Mouse (Mus musculus): ENCODE data around the gene Lag3. TPM values are rescaled to one million over a fixed set of nuclear protein-coding genes. Genes with fewer than 3 reads are reported as not detected.

The Lag3 gene
- polyA plus RNA-seq, 1 experiment from 2014 or later: 1.1 TPM

- ATAC-seq (replicated peaks; ENCODE audit: extremely low read depth, insufficient read depth, low FRiP score): peak; percentile 58
- Histone ChIP-seq H3K27ac (ENCODE audit: low read length) (peak overlapping the region; percentile 100), H3K27me3 (ENCODE audit: control insufficient read depth, insufficient read depth, low read length) (no peaks in the 10 kb centered on the region), H3K4me3 (ENCODE audit: low read length) (peak overlapping the region; percentile 92), H3K9me3 (replicated peaks; ENCODE audit: control insufficient read depth, low read length) (no peaks in the 10 kb centered on the region), H3K4me1 (ENCODE audit: control insufficient read depth, insufficient read depth, low read length) (peaks cover 51% of the 10 kb centered on the region), H3K4me2 (ENCODE audit: low read depth, low read length) (peak overlapping the region; percentile 98), H3K36me3 (ENCODE audit: control insufficient read depth, insufficient read depth) (peaks cover 22% of the 10 kb centered on the region), H3K9ac (ENCODE audit: low read length) (peak overlapping the region; percentile 100)
- WGBS: under 1% methylated on average over 51 of the region's 67 CpGs
These were observed 5.4 kb upstream of the Lag3 start for GRCm38 (mm10) chr6:124916695-124917517.

DNA sequence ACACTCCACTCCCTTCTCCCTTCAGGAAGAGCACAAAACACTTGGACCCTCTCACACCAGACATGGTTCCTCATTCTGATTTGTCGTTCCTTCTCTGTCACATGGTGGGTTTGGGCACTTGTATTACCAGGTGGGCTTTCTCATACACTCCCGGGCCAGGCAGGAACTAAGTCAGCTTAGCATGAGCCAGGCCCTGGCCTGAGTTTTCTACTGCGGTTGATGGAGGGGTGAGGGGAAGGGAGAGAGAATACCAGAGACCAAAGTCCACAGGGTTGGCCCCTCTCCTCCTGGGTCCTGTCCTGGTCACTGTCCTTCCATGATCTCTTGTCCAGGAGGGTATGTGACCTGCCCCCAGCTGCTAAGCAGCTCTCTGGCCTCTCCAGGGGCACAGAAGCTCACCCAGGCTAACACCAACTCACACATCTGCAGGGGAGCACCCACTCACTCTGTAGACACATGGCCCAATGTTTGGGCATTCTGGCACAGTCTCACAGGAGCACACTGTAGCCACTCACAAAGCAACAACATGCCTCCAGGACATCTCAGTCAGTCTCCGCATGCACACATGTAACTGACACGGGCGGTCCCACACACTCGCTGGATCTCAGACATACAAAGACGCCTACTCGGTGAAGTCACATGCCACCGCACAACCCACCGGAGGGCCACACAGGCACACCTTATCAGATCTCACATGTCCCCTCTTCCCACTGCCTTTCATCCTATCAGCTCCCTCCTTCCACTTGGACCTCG is 4.6 kb upstream of the Lag3 start:
- H3K4me2 ChIP-seq (ENCODE audit: low read depth, low read length): peak overlapping the region; percentile 98
- ATAC-seq (replicated peaks; ENCODE audit: extremely low read depth, insufficient read depth, low FRiP score): no peak
- peak overlapping the region; percentile 100 for H3K27ac ChIP-seq (ENCODE audit: low read length)
- H3K4me3 ChIP-seq (ENCODE audit: low read length): peak overlapping the region; percentile 92
- no peaks in the 10 kb centered on the region for H3K27me3 ChIP-seq (ENCODE audit: control insufficient read depth, insufficient read depth, low read length)
- 5% methylated on average over 12 of the region's 12 CpGs for WGBS
- H3K4me1 ChIP-seq (ENCODE audit: control insufficient read depth, insufficient read depth, low read length): peaks cover 50% of the 10 kb centered on the region
- peaks cover 22% of the 10 kb centered on the region for H3K36me3 ChIP-seq (ENCODE audit: control insufficient read depth, insufficient read depth)
- H3K9me3 ChIP-seq (replicated peaks; ENCODE audit: control insufficient read depth, low read length): no peaks in the 10 kb centered on the region
- peak overlapping the region; percentile 100 for H3K9ac ChIP-seq (ENCODE audit: low read length)

GRCm38 (mm10) chr6:124915160-124915941 is 3.8 kb upstream of the Lag3 start:
- peaks cover 48% of the 10 kb centered on the region for H3K4me1 ChIP-seq (ENCODE audit: control insufficient read depth, insufficient read depth, low read length)
- peaks cover 22% of the 10 kb centered on the region for H3K36me3 ChIP-seq (ENCODE audit: control insufficient read depth, insufficient read depth)
- 20% methylated on average over 21 of the region's 22 CpGs for whole genome bisulfite sequencing
- H3K4me2 ChIP-seq (ENCODE audit: low read depth, low read length): peak overlapping the region; percentile 98
- peak overlapping the region; percentile 100 for H3K9ac ChIP-seq (ENCODE audit: low read length)
- H3K27me3 ChIP-seq (ENCODE audit: control insufficient read depth, insufficient read depth, low read length): 0 out of 2 replicates have a peak, but pooled peaks cover 2% of the 10 kb centered on the region
- peak overlapping the region; percentile 100 for H3K27ac ChIP-seq (ENCODE audit: low read length)
- ATAC-seq (replicated peaks; ENCODE audit: extremely low read depth, insufficient read depth, low FRiP score): no peak
- peak overlapping the region; percentile 92 for H3K4me3 ChIP-seq (ENCODE audit: low read length)
- H3K9me3 ChIP-seq (replicated peaks; ENCODE audit: control insufficient read depth, low read length): no peaks in the 10 kb centered on the region

DNA sequence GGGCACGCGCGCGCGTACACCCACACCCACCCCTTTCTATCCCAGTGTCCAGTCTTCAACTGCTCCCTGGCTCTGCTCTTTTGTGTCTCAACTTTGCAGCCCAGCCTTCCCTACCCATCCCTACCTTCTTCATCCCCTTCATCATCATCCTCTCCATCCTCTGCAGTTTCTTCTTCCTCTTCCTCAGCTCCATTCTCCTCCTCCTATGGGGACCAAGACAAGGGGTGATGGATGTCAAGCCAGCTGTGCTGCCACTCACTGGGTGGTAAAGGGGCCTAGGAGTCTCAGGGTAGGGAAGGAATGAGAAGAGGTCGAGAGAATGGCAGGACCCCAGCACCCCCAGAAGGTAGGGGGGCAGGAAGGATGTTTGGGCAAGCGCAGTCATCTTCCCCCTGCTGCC is 3.0 kb upstream of the Lag3 start:
- WGBS: 87% methylated on average over 7 of the region's 7 CpGs
- Histone ChIP-seq H3K4me1 (ENCODE audit: control insufficient read depth, insufficient read depth, low read length) (peaks cover 51% of the 10 kb centered on the region), H3K27ac (ENCODE audit: low read length) (no peak overlapping the region), H3K9ac (ENCODE audit: low read length) (no peak overlapping the region), H3K36me3 (ENCODE audit: control insufficient read depth, insufficient read depth) (peaks cover 22% of the 10 kb centered on the region), H3K27me3 (ENCODE audit: control insufficient read depth, insufficient read depth, low read length) (peaks cover 6% of the 10 kb centered on the region; the same call in 1 of the 2 replicates), H3K4me2 (ENCODE audit: low read depth, low read length) (no peak overlapping the region), H3K4me3 (ENCODE audit: low read length) (no peak overlapping the region), H3K9me3 (replicated peaks; ENCODE audit: control insufficient read depth, low read length) (no peaks in the 10 kb centered on the region)
- ATAC-seq (replicated peaks; ENCODE audit: extremely low read depth, insufficient read depth, low FRiP score): no peak

DNA sequence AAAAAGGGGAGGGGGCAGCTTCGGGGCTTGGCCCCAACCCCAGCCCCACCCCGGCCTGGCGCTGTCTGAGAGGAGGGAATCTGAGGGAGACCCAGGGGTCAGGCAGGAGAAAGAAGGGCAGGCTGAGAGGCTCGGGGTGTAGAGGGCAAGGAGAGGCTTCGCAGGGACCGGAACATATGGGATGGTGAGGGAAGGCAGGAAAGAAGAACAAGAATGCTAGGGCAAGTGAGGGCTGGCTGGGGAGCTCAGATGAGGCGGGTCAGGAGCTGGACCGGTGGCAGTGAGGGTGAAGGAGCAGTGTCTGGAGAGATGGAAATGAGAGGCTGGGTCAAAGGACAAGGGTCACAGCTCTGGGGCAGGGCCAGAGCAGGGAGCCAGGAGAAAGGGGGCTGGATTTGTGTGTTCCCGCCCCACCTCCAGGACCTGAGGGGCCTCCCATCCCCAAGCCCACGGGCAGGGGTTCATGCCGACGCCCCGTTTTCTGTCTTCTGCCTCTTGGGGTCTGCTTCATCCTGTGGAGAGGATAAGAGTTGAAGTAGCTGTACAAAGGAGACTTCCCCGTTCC is 2.3 kb upstream of the Lag3 start:
- no peak for ATAC-seq (replicated peaks; ENCODE audit: extremely low read depth, insufficient read depth, low FRiP score)
- H3K36me3 ChIP-seq (ENCODE audit: control insufficient read depth, insufficient read depth): peaks cover 22% of the 10 kb centered on the region
- H3K4me2 ChIP-seq (ENCODE audit: low read depth, low read length): no peak overlapping the region
- peaks cover 7% of the 10 kb centered on the region; the same call in 1 of the 2 replicates for H3K27me3 ChIP-seq (ENCODE audit: control insufficient read depth, insufficient read depth, low read length)
- H3K4me1 ChIP-seq (ENCODE audit: control insufficient read depth, insufficient read depth, low read length): peaks cover 45% of the 10 kb centered on the region
- H3K9me3 ChIP-seq (replicated peaks; ENCODE audit: control insufficient read depth, low read length): no peaks in the 10 kb centered on the region
- H3K4me3 ChIP-seq (ENCODE audit: low read length): no peak overlapping the region
- WGBS: 76% methylated on average over 14 of the region's 14 CpGs
- no peak overlapping the region; the same call in 1 of the 2 replicates for H3K27ac ChIP-seq (ENCODE audit: low read length)
- H3K9ac ChIP-seq (ENCODE audit: low read length): peak overlapping the region; percentile 38; the same call in 1 of the 2 replicates

DNA sequence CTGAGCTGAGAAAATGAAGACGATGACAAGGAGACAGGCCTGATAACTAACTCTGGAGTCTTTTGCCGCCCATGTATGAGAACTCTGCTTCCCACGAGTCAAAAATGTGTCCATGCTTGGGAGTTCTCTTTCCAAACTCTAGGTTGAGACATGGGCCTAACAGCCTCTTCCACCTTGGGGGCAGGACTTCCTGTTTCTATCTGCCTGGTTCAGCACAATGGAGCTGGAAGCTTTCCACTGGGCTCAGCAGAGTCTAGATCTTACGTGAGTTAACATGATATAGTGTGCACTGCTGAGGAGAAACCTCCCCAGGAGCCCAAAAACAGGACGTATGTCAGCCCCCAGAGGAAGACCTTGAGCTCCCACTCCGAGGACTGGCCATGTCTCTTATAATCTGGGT is 1.7 kb upstream of the Lag3 start:
- Histone ChIP-seq H3K4me2 (ENCODE audit: low read depth, low read length) (no peak overlapping the region), H3K27ac (ENCODE audit: low read length) (peak overlapping the region; percentile 21; the same call in 1 of the 2 replicates), H3K4me3 (ENCODE audit: low read length) (no peak overlapping the region), H3K27me3 (ENCODE audit: control insufficient read depth, insufficient read depth, low read length) (peaks cover 10% of the 10 kb centered on the region; the same call in 1 of the 2 replicates), H3K4me1 (ENCODE audit: control insufficient read depth, insufficient read depth, low read length) (peaks cover 40% of the 10 kb centered on the region), H3K9ac (ENCODE audit: low read length) (no peak overlapping the region), H3K36me3 (ENCODE audit: control insufficient read depth, insufficient read depth) (peaks cover 22% of the 10 kb centered on the region), H3K9me3 (replicated peaks; ENCODE audit: control insufficient read depth, low read length) (no peaks in the 10 kb centered on the region)
- ATAC-seq (replicated peaks; ENCODE audit: extremely low read depth, insufficient read depth, low FRiP score): no peak
- WGBS: 57% methylated on average over 6 of the region's 6 CpGs

GRCm38 (mm10) chr6:124910032-124910431 is 1.5 kb downstream of the Lag3 start:
- Histone ChIP-seq H3K4me2 (ENCODE audit: low read depth, low read length) (peak overlapping the region; percentile 48), H3K9me3 (replicated peaks; ENCODE audit: control insufficient read depth, low read length) (no peaks in the 10 kb centered on the region), H3K36me3 (ENCODE audit: control insufficient read depth, insufficient read depth) (peaks cover 21% of the 10 kb centered on the region), H3K27me3 (ENCODE audit: control insufficient read depth, insufficient read depth, low read length) (peaks cover 10% of the 10 kb centered on the region; the same call in 1 of the 2 replicates), H3K27ac (ENCODE audit: low read length) (no peak overlapping the region), H3K4me3 (ENCODE audit: low read length) (peak overlapping the region; percentile 5), H3K9ac (ENCODE audit: low read length) (peak overlapping the region; percentile 37), H3K4me1 (ENCODE audit: control insufficient read depth, insufficient read depth, low read length) (peaks cover 28% of the 10 kb centered on the region)
- WGBS: 8% methylated on average over 32 of the region's 32 CpGs
- no peak for ATAC-seq (replicated peaks; ENCODE audit: extremely low read depth, insufficient read depth, low FRiP score)

DNA sequence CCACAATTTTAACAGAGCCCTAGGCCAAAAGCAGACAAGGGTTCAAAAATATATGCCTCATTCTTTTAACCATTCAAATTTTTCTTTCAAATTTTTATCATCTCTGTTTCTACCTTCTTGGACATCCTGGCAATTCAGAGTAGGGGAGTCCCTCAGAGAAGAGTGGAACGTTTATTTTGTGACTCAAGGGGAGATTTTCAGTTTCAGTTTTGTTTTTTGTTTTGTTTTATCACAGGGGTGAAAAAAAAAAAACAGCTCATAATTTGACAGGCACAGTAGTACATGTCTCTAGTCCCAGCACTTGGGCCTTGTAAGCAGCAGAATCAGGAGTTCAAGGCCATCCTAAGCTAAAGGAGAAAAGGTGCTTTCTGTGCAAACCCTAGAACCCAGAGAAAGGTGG is 3.7 kb downstream of the Lag3 start:
- Histone ChIP-seq H3K9me3 (replicated peaks; ENCODE audit: control insufficient read depth, low read length) (no peaks in the 10 kb centered on the region), H3K4me3 (ENCODE audit: low read length) (no peak overlapping the region), H3K27ac (ENCODE audit: low read length) (no peak overlapping the region), H3K36me3 (ENCODE audit: control insufficient read depth, insufficient read depth) (0 out of 2 replicates have a peak, but pooled peaks cover under 1% of the 10 kb centered on the region), H3K4me1 (ENCODE audit: control insufficient read depth, insufficient read depth, low read length) (peaks cover 23% of the 10 kb centered on the region), H3K27me3 (ENCODE audit: control insufficient read depth, insufficient read depth, low read length) (peaks cover 10% of the 10 kb centered on the region; the same call in 1 of the 2 replicates), H3K9ac (ENCODE audit: low read length) (no peak overlapping the region), H3K4me2 (ENCODE audit: low read depth, low read length) (no peak overlapping the region)
- WGBS: 74% methylated on average over 1 of the region's 1 CpGs
- ATAC-seq (replicated peaks; ENCODE audit: extremely low read depth, insufficient read depth, low FRiP score): no peak
